Mouse (Mus musculus): ENCODE measurements around the gene Proz.
A peak's percentile ranks its signal among the peaks of the same experiment; 100 is the strongest.
"Not testable (repeated sequence)": the region's sequence is repeated elsewhere in the genome, so short reads cannot be mapped to it uniquely, and the experiment has no call there.

The Proz gene

DNA sequence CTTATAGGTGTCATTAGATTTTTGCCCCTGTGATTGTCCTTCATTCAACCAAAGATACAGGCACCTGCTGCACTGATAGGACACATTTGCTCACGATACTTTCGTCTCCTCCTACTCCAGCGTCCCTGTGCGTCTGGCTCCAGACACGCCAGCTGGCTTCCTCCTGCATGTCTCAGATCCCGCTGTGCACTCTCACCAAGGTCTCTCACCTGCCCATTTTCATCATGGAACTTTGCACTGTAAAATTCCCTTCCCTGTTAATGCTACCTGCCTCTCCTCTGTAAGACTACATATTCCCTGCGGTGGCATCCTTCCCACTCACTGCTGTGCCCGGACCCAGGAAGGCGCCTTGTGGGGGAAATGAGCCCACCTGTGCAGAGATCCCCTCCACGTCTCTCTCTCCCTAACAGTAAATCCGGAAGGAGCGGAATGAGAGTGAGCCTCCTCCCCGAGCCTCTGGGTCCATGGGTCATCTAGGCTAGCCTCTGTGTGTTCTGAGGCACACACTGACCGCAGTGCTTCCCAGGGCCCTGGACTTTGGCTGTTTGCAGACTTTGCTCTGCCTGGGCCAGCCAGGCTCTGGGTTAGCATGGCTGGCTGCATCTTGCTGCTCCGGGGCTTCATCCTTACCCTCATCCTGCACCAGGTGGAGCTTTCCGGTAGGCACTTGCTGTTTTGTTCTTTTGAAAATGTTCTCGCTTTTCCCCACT lies at the start of gene Proz:
Gene Proz, plus strand, starts transcription at position 474 of the 710 bp plus-strand sequence.
- DNase-seq (ENCODE audit: low spot score): no peak

- no peak for DNase-seq (ENCODE audit: low spot score)
Observed at GRCm38 (mm10) chr8:13019560-13019959, 41.2 kb upstream of the Proz start.

DNA sequence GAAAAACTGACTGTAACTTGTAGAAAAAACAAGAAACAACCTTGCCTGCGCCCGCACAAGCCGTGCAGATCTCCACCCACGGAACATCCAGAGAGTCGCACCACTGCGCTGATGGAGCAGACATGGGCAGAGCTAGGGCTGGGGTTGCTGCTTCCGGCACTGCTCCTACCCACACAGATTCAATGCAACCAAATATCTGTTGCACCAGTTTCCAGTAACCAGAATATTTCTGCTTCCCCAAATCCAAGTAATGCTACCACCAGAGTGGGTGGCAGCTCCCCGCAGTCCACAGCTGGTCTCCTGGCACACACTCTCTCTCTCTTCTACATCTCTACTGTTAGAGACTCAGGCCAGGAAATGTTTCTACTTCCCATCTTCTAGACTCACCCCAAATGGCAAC lies 38.9 kb upstream of the Proz start:
- DNase-seq (ENCODE audit: low spot score): no peak

DNA sequence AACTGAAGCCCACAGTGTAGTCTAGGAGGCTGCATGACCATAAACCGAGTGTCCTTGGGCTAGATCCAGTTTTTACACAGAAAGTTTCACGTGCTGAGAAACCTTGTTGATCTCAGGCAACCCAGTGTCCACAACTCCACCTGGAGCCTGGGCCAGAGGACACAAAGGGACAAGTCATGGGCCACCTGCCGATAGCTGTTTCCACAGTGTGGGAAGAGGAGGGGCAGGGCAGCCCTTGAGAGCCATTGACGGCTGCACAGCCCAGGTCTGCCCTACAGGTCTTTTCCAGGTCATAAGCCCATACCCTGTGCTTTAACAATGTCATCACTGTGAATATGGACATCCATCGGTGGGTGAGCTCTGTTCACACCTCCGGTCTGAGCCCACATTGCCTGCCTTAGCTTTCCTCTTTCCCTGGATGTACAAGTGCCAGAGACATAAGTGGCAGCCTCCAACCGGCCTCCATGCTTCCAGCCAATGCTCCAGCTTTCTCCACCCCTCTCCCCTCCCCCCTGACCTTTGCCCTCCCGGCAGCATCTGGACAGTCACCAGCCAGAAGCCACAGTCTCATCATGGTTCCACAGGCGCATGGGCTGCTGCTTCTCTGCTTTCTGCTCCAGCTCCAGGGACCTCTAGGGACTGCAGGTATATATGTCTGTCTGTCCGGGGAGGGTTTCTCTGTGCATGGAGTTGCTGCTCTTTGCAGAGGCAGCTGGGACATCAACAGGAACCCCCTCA lies 35.1 kb upstream of the Proz start, which contains the start of gene F7:
Gene F7, plus strand, starts transcription at position 548 of the 738 bp plus-strand sequence.
- no peak for DNase-seq (ENCODE audit: low spot score)

DNA sequence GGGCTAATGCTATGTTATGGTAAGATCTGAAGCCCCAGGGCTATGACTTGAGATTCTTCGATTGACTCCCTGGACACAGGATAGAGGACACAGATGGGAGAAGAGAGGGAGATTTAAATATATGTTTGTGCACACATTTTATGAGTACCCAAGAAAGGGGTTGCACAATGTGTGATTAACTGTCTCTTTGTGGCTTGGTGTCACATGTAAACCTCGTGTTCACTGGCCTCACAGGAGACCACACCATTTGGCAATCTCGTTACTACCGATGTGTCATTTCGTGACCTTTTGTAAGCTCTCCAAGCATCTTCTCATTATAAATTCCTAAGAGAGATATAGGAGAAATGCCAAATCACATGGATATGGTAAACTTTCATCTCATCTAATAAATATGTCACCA lies 33.1 kb upstream of the Proz start:
- DNase-seq (ENCODE audit: low spot score): no peak

DNA sequence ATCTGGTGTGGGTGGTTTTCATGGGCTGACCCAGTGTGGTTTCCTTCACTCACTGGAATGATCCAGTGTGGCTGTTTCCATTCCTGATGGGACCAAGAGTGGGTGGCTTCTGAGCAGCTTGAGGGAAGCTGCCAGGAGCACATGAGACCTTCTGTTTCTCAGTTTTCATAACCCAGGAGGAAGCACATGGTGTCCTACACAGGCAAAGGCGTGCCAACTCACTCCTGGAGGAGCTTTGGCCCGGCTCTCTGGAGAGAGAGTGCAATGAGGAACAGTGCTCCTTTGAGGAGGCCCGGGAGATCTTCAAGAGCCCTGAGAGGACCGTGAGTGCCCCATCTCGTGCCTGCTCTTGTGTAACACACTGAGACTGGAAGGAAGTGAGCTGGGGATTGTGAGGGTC lies 32.2 kb upstream of the Proz start:
- DNase-seq (ENCODE audit: low spot score): no peak

GRCm38 (mm10) chr8:13036346-13036812 lies 24.3 kb upstream of the Proz start:
- no peak for DNase-seq (ENCODE audit: low spot score)

- DNase-seq (ENCODE audit: low spot score): no peak
Observed at GRCm38 (mm10) chr8:13037015-13037414, 23.7 kb upstream of the Proz start, which contains the start of gene F10. F10 (plus strand) TSS chr8:13037308.

GRCm38 (mm10) chr8:13037569-13037968 lies 23.1 kb upstream of the Proz start:
- no peak for DNase-seq (ENCODE audit: low spot score)

- no peak for DNase-seq (ENCODE audit: low spot score)
Observed at GRCm38 (mm10) chr8:13039054-13039453, 21.7 kb upstream of the Proz start.

- DNase-seq (ENCODE audit: low spot score): no peak
Observed at GRCm38 (mm10) chr8:13041459-13041858, 19.3 kb upstream of the Proz start.

- DNase-seq (ENCODE audit: low spot score): no peak
Observed at GRCm38 (mm10) chr8:13047652-13048051, 13.1 kb upstream of the Proz start.

DNA sequence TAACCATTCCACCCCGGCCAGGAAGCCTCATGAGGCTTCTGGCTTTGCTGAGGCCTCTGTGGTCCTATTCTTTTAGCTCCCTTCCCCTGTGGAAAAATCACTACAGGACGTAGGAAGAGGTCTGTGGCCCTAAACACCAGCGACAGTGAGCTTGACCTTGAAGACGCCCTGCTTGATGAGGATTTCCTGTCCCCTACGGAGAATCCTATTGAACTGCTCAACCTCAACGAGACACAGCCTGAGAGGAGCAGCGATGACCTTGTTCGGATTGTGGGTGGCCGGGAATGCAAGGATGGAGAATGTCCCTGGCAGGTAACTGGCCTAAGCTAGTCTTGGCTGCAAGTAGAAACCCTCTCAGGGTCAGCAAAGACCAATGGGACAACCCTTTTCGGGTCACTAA lies 10.2 kb upstream of the Proz start:
- DNase-seq (ENCODE audit: low spot score): no peak

GRCm38 (mm10) chr8:13057351-13057750 lies 3.4 kb upstream of the Proz start:
- DNase-seq (ENCODE audit: low spot score): no peak

GRCm38 (mm10) chr8:13063112-13063511 lies 2.4 kb downstream of the Proz start:
- no peak for DNase-seq (ENCODE audit: low spot score)

DNA sequence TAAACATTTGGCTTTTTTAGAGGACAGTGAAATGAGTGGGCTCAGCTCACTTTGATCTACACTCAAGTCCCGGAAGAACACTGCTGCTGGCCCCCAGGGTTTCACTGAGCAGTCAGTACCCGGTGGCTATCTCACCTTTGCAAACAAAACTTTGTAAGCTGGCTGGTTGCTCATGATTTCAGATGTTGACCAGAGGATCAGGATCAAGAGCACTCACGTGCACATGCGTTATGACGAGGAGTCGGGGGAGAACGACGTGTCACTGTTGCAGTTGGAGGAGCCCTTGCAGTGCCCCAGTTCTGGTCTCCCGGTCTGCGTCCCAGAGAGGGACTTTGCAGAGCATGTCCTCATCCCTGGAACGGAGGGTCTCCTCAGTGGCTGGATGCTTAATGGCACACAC lies 12.5 kb downstream of the Proz start:
- no peak for DNase-seq (ENCODE audit: low spot score)

GRCm38 (mm10) chr8:13075044-13075443 lies 14.3 kb downstream of the Proz start:
- DNase-seq (ENCODE audit: low spot score): no peak

DNA sequence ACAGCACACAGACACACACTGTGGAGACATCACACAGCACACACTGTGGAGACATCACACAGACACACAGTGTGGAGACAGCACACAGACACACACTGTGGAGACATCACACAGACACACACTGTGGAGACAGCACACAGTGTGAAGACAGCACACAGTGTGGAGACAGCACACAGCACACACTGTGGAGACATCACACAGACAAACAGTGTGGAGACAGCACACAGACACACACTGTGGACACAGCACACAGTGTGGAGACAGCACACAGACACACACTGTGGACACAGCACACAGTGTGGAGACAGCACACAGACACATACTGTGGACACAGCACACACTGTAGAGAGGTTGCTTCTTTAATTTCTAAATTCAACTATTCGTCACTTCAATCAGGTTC lies 14.9 kb downstream of the Proz start:
- not testable (repeated sequence) for DNase-seq (ENCODE audit: low spot score)

DNA sequence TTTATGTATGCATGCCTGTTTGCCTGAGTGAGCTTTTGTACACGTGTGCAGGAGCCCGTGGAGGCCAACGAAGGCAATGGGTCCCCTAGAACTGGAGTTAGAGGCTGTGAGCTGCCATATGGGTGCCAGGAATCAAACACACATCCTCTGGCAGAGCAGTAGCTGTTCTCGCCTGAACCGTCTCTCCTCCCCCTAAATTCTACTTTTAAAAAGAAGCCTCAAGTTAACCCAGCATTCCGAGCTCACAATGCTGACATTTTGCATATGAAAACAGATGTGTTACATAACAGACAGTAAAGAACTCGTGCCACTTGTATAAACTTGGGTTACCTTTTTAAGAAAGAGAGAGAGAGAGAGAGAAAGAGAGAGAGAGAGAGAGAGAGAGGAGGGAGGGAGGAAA lies 16.8 kb downstream of the Proz start:
- no peak for DNase-seq (ENCODE audit: low spot score)

DNA sequence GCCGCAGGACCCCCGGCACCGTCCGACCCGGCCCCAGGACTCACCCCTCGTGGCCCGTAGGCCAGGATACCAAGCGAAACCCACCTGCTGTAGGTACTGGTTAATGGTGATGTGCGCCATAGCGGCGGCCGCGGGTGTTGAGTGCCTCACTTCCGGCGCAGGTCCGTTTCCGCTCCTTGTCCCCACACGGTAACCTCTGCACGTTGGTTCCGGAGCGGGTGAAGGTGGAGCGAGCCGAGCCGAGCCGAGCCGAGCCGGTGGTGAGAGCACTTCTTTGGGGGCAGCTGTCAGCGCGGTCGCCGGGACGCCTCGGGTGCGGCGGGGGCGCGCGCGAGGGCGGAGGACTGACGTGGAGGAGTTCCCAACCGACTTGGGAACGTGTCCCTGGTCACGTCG lies 44.0 kb downstream of the Proz start:
- DNase-seq (ENCODE audit: low spot score): peak; percentile 96

DNA sequence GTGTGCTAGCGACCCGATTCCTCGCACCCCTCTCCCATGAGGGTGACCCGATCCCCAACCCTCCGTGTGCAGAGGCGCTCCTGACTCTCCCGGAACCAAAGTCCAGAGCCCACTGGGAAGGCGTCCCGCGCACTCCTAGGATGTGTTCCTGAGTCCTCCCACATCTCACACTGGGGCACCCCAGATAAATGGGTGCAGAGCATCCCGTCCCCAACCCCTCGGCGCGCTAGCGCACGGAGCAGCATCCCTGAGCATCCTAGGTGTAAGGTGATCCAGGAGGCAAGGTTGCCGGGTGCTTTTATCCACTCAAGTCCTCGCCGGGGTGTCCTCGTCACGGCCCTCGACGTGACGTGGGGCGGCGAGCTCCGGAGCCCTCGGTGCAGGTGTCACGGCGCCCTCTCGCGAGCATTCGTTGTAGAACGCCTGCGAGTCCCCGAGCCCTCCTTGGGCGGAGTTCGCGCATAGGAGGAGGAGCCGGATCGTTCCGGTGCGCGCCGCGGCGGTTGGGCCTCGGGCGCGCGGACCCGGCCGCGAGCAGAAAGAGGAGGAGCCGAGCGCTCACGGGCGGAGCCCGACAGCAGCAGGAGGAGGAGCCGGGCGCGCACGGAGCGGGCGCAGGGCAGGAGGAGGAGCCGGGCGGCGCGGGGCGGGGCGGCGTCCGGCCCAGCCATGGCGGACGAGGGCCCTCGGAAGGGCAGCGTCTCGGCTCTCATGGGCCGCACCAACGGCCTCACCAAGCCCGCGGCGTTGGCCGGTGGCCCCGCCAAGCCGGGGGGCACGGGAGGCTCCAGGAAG lies 44.6 kb downstream of the Proz start, which contains the start of the genes Pcid2 and Cul4a:
Gene Pcid2, minus strand, starts transcription at position 373 of the 795 bp plus-strand sequence.
Gene Cul4a, plus strand, starts transcription at position 535 of the 795 bp plus-strand sequence.
- DNase-seq (ENCODE audit: low spot score): peak; percentile 88

DNA sequence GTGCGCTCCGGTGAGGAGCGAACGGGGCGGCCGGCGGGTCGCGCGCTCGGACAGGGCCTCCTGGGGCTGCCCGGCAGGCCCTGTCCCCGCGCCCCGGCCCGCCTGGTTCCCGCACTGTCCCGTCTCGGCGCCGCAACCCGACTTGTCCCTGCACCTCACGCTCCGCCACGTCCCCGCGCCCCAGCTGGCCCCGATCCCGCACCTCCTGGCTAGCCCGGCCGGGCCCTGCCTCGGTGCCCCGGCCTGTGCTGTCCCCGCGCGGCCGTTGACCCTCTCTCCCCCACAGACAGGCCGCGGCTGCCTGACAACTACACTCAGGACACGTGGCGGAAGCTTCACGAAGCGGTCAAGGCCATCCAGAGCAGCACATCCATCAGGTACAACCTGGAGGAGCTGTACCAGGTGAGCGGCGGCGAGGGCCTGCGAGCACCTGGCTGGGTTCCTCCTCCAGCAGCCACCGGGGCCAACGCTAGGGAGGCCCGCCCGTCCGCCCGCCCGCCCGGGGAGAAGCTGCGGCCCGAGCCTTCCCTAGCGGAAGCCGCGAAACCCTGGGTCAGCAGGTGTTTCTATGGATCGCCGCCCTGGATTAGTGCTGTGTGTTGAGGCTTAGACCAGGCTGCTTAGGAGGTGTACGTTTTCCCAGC lies 45.3 kb downstream of the Proz start:
- no peak for DNase-seq (ENCODE audit: low spot score)
